Mouse (Mus musculus): ENCODE results near the gene Scube3. TPM values are rescaled to one million over a fixed set of nuclear protein-coding genes. Genes with fewer than 3 reads are reported as not detected.

The Scube3 gene
- polyA plus RNA-seq, 1 experiment, result 0.09 TPM

DNA sequence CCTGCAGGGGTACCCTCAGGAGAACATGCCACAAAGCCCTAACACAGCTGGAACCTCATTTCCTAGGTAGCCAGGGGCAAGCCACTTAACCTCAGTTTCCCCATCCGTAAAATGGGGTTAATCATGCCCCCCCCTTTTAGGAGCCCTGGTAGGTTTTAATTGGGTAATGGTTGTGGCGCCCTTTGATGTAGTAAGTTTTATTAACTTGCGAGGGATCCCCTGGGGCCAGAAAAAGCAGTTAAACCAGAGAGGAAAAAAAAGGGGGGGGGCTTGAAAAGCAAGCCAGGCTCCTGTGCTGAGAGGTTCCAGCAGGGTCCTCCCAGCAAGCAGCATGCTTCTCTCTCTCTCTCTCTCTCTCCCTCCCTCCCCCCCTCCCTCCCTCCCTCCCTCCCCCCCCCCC, 42.9 kb upstream of the Scube3 start:
- no peak overlapping the region for H3K4me3 ChIP-seq (ENCODE audit: insufficient read depth, poor library complexity, severe bottlenecking)
- no peaks in the 10 kb centered on the region for H3K36me3 ChIP-seq (ENCODE audit: control insufficient read depth, insufficient read depth)
- no peak for TF ChIP-seq MYOD1 (IDR thresholded peaks at IDR 0.05; ENCODE audit: control insufficient read depth, insufficient read length, low read depth)
- no peak for TF ChIP-seq CEBPB (IDR thresholded peaks at IDR 0.05; ENCODE audit: low read depth)
- TF ChIP-seq USF1 (IDR thresholded peaks at IDR 0.05; ENCODE audit: low read depth), result no peak
- no peak for TF ChIP-seq MYOG (IDR thresholded peaks at IDR 0.05; ENCODE audit: control insufficient read depth, extremely low read depth, insufficient read length)
- TF ChIP-seq CTCF (IDR thresholded peaks at IDR 0.05; ENCODE audit: control insufficient read depth, insufficient read depth, insufficient read length), result no peak
- TF ChIP-seq MAX (IDR thresholded peaks at IDR 0.05), result no peak
- no peak for TF ChIP-seq FOSL1 (IDR thresholded peaks at IDR 0.05; ENCODE audit: insufficient read depth, low read length, poor library complexity, severe bottlenecking)
- H3K79me2 ChIP-seq (ENCODE audit: control insufficient read depth, insufficient read depth), result no peaks in the 10 kb centered on the region
- H3ac ChIP-seq (ENCODE audit: control insufficient read depth, insufficient read length, low read depth), result no peak overlapping the region
- no peaks in the 10 kb centered on the region for H3K79me3 ChIP-seq (ENCODE audit: low read depth)
- peaks cover 12% of the 10 kb centered on the region for H3K27me3 ChIP-seq (ENCODE audit: control insufficient read depth, insufficient read depth, insufficient read length)

DNA sequence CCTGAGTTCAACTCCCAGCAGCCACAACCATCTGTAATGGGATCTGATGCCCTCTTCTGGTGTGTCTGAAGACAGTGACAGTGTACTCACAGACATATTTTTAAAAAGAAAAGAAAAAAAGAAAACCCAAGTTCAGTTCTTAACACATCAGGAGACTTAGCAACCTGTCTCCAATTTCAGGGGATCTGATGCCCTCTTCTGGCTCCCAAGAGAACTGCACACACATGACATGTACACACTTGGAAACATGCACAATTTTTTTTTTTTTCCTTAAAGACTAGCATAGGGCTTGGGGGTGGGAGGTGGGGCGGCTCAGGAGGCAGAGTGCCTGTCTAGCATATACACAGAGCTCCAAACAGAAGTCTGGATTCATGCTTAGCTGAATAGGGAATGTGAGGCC, 41.3 kb upstream of the Scube3 start:
- Histone ChIP-seq H3K79me3 (ENCODE audit: low read depth) (no peaks in the 10 kb centered on the region), H3K4me3 (ENCODE audit: insufficient read depth, poor library complexity, severe bottlenecking) (no peak overlapping the region), H3K79me2 (ENCODE audit: control insufficient read depth, insufficient read depth) (no peaks in the 10 kb centered on the region), H3K27me3 (ENCODE audit: control insufficient read depth, insufficient read depth, insufficient read length) (peaks cover 12% of the 10 kb centered on the region), H3ac (ENCODE audit: control insufficient read depth, insufficient read length, low read depth) (no peak overlapping the region), H3K36me3 (ENCODE audit: control insufficient read depth, insufficient read depth) (no peaks in the 10 kb centered on the region)
- TF ChIP-seq CTCF (IDR thresholded peaks at IDR 0.05; ENCODE audit: control insufficient read depth, insufficient read depth, insufficient read length) (no peak), MYOG (IDR thresholded peaks at IDR 0.05; ENCODE audit: control insufficient read depth, extremely low read depth, insufficient read length) (no peak), FOSL1 (IDR thresholded peaks at IDR 0.05; ENCODE audit: insufficient read depth, low read length, poor library complexity, severe bottlenecking) (no peak), MYOD1 (IDR thresholded peaks at IDR 0.05; ENCODE audit: control insufficient read depth, insufficient read length, low read depth) (no peak), USF1 (IDR thresholded peaks at IDR 0.05; ENCODE audit: low read depth) (no peak), MAX (IDR thresholded peaks at IDR 0.05) (no peak), CEBPB (IDR thresholded peaks at IDR 0.05; ENCODE audit: low read depth) (no peak)

DNA sequence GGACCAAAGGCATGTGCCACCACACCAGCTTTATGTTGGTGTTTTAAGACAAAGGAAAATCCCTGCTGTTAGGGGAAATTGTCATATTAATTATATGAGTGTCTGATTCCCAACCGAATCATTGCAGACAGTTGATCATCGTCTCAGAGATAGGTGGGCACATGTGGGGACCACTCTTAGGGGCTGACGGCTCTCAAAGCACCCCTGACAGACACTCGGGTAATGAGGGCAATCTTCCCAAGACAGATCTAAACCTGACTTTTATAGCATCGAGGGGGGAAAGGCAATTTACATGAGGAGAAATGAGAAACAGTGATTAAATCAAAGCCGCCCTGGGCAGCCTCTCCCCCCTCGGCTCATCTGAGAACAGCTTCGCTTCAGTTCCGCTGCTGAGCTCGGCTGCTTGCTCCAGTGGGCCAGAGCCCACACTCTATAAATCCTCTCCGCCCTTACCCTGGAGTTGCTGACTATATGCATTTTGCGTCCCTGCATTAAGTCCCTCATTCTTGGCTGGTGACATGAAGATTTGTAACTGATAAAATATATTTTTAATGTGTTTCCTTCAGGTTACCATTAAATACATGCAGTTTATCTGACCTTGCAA, 40.6 kb upstream of the Scube3 start:
- Histone ChIP-seq H3K4me3 (ENCODE audit: insufficient read depth, poor library complexity, severe bottlenecking) (no peak overlapping the region), H3K36me3 (ENCODE audit: control insufficient read depth, insufficient read depth) (no peaks in the 10 kb centered on the region), H3K79me3 (ENCODE audit: low read depth) (no peaks in the 10 kb centered on the region), H3ac (ENCODE audit: control insufficient read depth, insufficient read length, low read depth) (no peak overlapping the region), H3K27me3 (ENCODE audit: control insufficient read depth, insufficient read depth, insufficient read length) (peaks cover 12% of the 10 kb centered on the region), H3K79me2 (ENCODE audit: control insufficient read depth, insufficient read depth) (no peaks in the 10 kb centered on the region)
- TF ChIP-seq MAX (IDR thresholded peaks at IDR 0.05), result no peak
- no peak for TF ChIP-seq FOSL1 (IDR thresholded peaks at IDR 0.05; ENCODE audit: insufficient read depth, low read length, poor library complexity, severe bottlenecking)
- no peak for TF ChIP-seq USF1 (IDR thresholded peaks at IDR 0.05; ENCODE audit: low read depth)
- no peak for TF ChIP-seq MYOD1 (IDR thresholded peaks at IDR 0.05; ENCODE audit: control insufficient read depth, insufficient read length, low read depth)
- no peak for TF ChIP-seq CTCF (IDR thresholded peaks at IDR 0.05; ENCODE audit: control insufficient read depth, insufficient read depth, insufficient read length)
- TF ChIP-seq MYOG (IDR thresholded peaks at IDR 0.05; ENCODE audit: control insufficient read depth, extremely low read depth, insufficient read length), result no peak
- no peak for TF ChIP-seq CEBPB (IDR thresholded peaks at IDR 0.05; ENCODE audit: low read depth)

DNA sequence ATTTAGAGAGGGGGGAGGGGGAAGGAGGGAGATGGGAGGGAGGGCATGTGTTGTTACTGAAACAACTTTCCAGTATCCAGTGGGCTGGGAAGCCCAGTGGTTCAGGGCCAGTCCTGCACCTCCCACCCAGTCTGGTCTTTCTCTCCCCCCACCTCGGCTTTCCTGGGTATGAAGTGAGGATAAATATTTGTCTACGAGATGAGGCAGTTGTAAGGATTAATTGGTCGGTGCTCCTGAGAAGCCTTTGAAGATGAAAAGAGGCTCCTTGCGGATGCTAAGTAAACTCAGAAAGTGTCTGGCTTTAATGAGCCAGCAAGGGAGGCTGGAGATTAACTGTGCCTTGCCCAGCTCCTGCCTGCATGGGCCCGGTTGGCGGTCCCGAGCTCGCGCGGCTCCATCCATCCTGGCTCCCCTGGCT, 40.0 kb upstream of the Scube3 start:
- Histone ChIP-seq H3ac (ENCODE audit: control insufficient read depth, insufficient read length, low read depth) (no peak overlapping the region), H3K4me3 (ENCODE audit: insufficient read depth, poor library complexity, severe bottlenecking) (no peak overlapping the region), H3K79me2 (ENCODE audit: control insufficient read depth, insufficient read depth) (no peaks in the 10 kb centered on the region), H3K36me3 (ENCODE audit: control insufficient read depth, insufficient read depth) (no peaks in the 10 kb centered on the region), H3K79me3 (ENCODE audit: low read depth) (no peaks in the 10 kb centered on the region), H3K27me3 (ENCODE audit: control insufficient read depth, insufficient read depth, insufficient read length) (peaks cover 12% of the 10 kb centered on the region)
- no peak for TF ChIP-seq FOSL1 (IDR thresholded peaks at IDR 0.05; ENCODE audit: insufficient read depth, low read length, poor library complexity, severe bottlenecking)
- no peak for TF ChIP-seq CEBPB (IDR thresholded peaks at IDR 0.05; ENCODE audit: low read depth)
- no peak for TF ChIP-seq CTCF (IDR thresholded peaks at IDR 0.05; ENCODE audit: control insufficient read depth, insufficient read depth, insufficient read length)
- no peak for TF ChIP-seq MAX (IDR thresholded peaks at IDR 0.05)
- TF ChIP-seq MYOG (IDR thresholded peaks at IDR 0.05; ENCODE audit: control insufficient read depth, extremely low read depth, insufficient read length), result no peak
- no peak for TF ChIP-seq MYOD1 (IDR thresholded peaks at IDR 0.05; ENCODE audit: control insufficient read depth, insufficient read length, low read depth)
- TF ChIP-seq USF1 (IDR thresholded peaks at IDR 0.05; ENCODE audit: low read depth), result no peak

DNA sequence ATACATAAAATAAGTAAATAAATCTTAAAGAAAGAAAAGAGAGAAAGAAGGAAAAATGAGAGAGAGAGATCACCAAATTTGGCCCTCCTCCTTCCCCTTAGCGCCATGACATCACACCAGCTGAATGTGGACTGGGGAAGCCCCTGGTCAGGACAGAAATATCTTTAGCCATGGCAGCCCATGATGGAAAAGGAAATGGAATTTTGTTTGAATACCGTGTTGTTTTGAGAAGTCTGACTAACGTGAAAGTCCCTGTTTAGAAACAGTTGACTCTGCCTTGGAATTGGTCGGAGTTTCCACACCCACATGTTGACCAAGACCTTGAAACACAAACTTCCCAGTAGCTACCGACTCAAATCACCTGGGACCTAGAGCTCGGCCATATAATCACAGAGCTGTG, 37.5 kb upstream of the Scube3 start:
- Histone ChIP-seq H3K79me2 (ENCODE audit: control insufficient read depth, insufficient read depth) (no peaks in the 10 kb centered on the region), H3ac (ENCODE audit: control insufficient read depth, insufficient read length, low read depth) (no peak overlapping the region), H3K27me3 (ENCODE audit: control insufficient read depth, insufficient read depth, insufficient read length) (peaks cover 18% of the 10 kb centered on the region), H3K4me3 (ENCODE audit: insufficient read depth, poor library complexity, severe bottlenecking) (no peak overlapping the region), H3K79me3 (ENCODE audit: low read depth) (no peaks in the 10 kb centered on the region), H3K36me3 (ENCODE audit: control insufficient read depth, insufficient read depth) (no peaks in the 10 kb centered on the region)
- TF ChIP-seq MAX (IDR thresholded peaks at IDR 0.05) (no peak), CEBPB (IDR thresholded peaks at IDR 0.05; ENCODE audit: low read depth) (no peak), CTCF (IDR thresholded peaks at IDR 0.05; ENCODE audit: control insufficient read depth, insufficient read depth, insufficient read length) (no peak), FOSL1 (IDR thresholded peaks at IDR 0.05; ENCODE audit: insufficient read depth, low read length, poor library complexity, severe bottlenecking) (no peak), MYOG (IDR thresholded peaks at IDR 0.05; ENCODE audit: control insufficient read depth, extremely low read depth, insufficient read length) (no peak), USF1 (IDR thresholded peaks at IDR 0.05; ENCODE audit: low read depth) (no peak), MYOD1 (IDR thresholded peaks at IDR 0.05; ENCODE audit: control insufficient read depth, insufficient read length, low read depth) (no peak)

Measured in C2C12 (cell line).